Mouse (Mus musculus) stomach, postnatal 0 days (tissue): ENCODE data around the gene Gbf1.

ENCODE experiments used
- CTCF ChIP-seq: IDR thresholded peaks from 2 replicates; pipeline ENCODE4 v1.5.1; 2016; ENCODE audit warnings: antibody characterized with exemption, low read depth, mild to moderate bottlenecking, moderate library complexity
- EP300 ChIP-seq: optimal IDR thresholded peaks from 2 replicates; pipeline ENCODE3; 2016; ENCODE audit warnings: antibody characterized with exemption

DNA sequence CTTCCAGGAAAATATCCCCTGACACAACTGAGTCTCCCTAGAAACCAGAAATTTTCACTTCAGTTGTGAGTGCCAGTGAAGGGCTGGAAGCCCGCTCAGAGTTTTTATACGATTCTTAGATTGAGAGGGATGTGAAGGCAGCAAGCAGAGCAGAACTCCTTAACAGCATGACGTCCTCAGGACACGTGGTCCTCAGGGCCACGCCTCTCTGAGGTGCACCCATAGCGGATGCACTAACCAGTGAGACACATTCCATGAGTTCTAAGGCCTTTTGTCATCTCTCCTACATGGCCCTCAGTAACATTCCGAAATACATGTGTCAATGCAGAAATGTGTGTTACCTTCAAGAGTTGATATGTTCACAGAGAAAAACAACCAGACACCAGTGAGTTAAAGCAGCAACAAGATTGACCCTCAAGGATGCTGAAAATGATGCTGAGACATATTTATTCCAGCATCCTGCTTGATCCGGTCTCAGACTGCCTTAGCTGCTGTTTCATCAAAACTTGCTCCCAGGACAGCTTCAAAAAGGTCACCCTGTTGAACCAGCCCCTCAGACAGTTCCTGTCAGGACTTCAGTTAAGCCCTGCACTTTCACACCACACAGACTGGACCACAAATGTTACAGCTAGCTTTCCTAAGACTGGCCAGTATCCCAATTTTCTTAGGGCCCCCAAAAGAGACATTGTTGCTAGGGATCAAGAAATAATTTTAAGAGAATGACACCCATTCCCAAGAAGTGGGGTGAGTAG, 148.2 kb downstream of the Gbf1 start:
- TF ChIP-seq EP300 (no peak), CTCF (no peak)
